Mouse (Mus musculus): Measurements from ENCODE around the gene Atraid. TPM values are rescaled to one million over a fixed set of nuclear protein-coding genes. Genes with fewer than 3 reads are reported as not detected.

Atraid gene
- polyA plus RNA-seq, 1 experiment = 22.3 TPM

GRCm38 (mm10) chr5:31083949-31084348 lies 35.8 kb downstream of the Atraid start:
- TF ChIP-seq GATA1 (IDR thresholded peaks at IDR 0.05; ENCODE audit: low read length) = no peak

GRCm38 (mm10) chr5:31086606-31087005 lies 38.5 kb downstream of the Atraid start:
- no peak for TF ChIP-seq GATA1 (IDR thresholded peaks at IDR 0.05; ENCODE audit: low read length)

DNA sequence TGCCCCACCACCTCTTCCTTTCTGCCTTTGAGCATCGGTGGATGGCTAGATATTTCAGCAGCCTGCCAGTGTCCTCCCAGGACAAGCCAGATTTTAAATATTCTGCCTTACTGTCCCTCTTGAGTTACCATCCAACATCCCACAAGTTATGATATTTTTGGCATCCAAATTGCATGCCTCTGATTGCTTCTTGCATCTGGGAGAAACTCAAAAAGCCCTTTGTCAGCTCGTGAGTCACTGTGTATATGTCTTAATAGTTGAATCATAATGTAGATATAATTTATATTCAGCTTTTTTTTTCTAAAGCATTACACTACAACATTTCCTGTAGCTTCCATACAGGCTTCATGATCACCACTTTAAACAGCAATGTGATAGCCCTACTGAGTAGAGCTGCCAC lies 39.0 kb downstream of the Atraid start:
- no peak for TF ChIP-seq GATA1 (IDR thresholded peaks at IDR 0.05; ENCODE audit: low read length)

DNA sequence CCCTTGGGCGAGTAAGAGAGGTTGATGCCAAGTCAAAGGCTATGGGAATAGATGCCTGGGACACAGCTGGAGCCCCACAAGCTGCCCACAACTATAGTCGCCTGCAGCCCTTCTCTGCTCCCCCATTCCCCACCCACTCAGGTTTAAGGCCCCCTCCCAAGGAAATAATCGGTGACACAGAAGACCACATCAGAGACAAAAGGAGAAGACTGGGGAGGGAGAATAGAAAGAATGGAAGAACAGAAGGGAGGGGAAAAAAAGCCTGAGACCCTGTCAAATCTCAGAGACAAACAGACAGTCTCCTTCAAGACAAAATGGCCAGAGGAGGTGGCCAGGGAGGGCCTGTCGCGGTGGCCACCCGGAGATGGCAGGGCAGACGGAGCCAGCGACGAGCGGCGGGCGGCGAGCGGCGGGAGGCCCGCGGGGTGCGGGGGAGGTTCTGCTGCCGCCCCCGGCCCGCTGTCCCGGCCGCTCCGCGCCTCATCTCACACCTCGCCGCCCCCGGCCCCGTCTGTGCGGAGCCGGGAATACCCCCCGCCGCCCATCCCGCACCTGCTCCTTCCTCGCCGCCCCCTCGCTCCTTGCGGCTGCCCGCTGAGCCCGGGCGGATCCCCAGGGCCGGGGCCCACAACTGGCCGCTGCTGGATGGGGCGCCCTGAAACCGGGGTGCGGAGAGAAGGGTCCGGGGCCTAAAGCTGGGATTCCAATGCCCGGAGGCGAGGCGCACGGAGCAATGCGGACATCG lies 44.3 kb downstream of the Atraid start:
- no peak for TF ChIP-seq GATA1 (IDR thresholded peaks at IDR 0.05; ENCODE audit: low read length)

- no peak for TF ChIP-seq GATA1 (IDR thresholded peaks at IDR 0.05; ENCODE audit: low read length)
Observed at GRCm38 (mm10) chr5:31093151-31094041, 45.3 kb downstream of the Atraid start.

DNA sequence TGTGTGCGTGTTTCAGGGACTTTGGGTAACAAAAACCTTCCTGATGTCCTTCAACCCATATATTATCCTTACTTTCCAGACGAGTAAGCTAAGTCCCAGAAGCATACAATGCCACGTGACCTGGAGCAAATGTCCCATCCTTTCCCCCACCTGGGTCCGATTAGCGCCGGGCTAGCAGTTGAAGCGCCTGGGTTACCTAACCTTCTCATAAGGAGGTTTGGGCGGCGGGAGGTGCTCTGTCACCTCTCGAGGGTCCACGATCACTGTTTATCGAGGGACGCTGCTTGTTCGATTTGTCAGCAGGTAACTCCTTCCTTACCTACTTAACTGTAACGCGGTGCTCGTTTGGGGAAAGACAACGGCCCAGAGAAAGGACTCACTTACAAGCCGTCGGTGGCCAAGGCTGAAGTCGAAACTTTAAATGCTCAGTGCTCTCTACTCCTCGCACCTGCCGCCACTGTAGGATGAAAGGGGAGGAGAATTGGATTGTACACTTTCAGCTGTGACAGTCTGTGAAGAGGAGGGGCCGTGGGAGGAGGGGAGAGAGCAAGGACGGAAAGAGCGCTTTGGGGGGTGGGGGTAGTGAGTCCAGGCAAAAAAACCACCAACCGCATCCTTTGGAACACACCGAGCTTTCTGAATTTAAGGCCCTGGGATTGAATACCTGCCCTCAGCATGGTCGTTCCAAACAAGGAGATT lies 46.1 kb downstream of the Atraid start:
- no peak for TF ChIP-seq GATA1 (IDR thresholded peaks at IDR 0.05; ENCODE audit: low read length)

- TF ChIP-seq GATA1 (IDR thresholded peaks at IDR 0.05; ENCODE audit: low read length) = no peak
Observed at GRCm38 (mm10) chr5:31094799-31095691, 46.9 kb downstream of the Atraid start.

- TF ChIP-seq GATA1 (IDR thresholded peaks at IDR 0.05; ENCODE audit: low read length) = no peak
Observed at GRCm38 (mm10) chr5:31095711-31096480, 47.8 kb downstream of the Atraid start.

Other genes with a start within 250 kb of the Atraid start
- not detected in 2 replicates for gene Mapre3, start 233.7 kb upstream of the Atraid start, polyA plus RNA-seq (2012)
- gene Tmem214, start 180.3 kb upstream of the Atraid start, polyA plus RNA-seq (2012) = 28.5 and 36.1 TPM in 2 replicates
- gene Agbl5, start 159.6 kb upstream of the Atraid start, polyA plus RNA-seq (2012) = 34.9 and 40.4 TPM in 2 replicates
- 72.2 and 79.8 TPM in 2 replicates for gene Ost4, start 140.5 kb upstream of the Atraid start, polyA plus RNA-seq (2012)
- gene Emilin1, start 134.9 kb upstream of the Atraid start, polyA plus RNA-seq (2012) = 1.3 and 1.7 TPM in 2 replicates
- gene Khk, start 126.9 kb upstream of the Atraid start, polyA plus RNA-seq (2012) = 38.7 and 67.1 TPM in 2 replicates
- not detected in 2 replicates for gene Cgref1, start 102.7 kb upstream of the Atraid start, polyA plus RNA-seq (2012)
- gene Preb, start 88.0 kb upstream of the Atraid start, polyA plus RNA-seq (2012) = 52.8 and 78.2 TPM in 2 replicates
- gene Tcf23, start 79.7 kb upstream of the Atraid start, polyA plus RNA-seq (2012) = not detected in 2 replicates
- 5.7 and 15.3 TPM in 2 replicates for gene Slc5a6, start 612 bp downstream of the Atraid start, polyA plus RNA-seq (2012)
- gene Cad, start 6.5 kb downstream of the Atraid start, polyA plus RNA-seq (2012) = 640 and 661 TPM in 2 replicates
- gene Dnajc5g, start 58.0 kb downstream of the Atraid start, polyA plus RNA-seq (2012) = not detected in 2 replicates
- gene Slc30a3, start 59.9 kb downstream of the Atraid start, polyA plus RNA-seq (2012) = not detected in 2 replicates
- not detected in 2 replicates for gene Trim54, start 68.4 kb downstream of the Atraid start, polyA plus RNA-seq (2012)
- not detected in 2 replicates for gene Ucn, start 90.5 kb downstream of the Atraid start, polyA plus RNA-seq (2012)
- 25.8 and 30.0 TPM in 2 replicates for gene Mpv17, start 105.9 kb downstream of the Atraid start, polyA plus RNA-seq (2012)
- gene Gm29609, start 131.6 kb downstream of the Atraid start, polyA plus RNA-seq (2012) = 0.95 and 12.6 TPM in 2 replicates
- gene Gtf3c2, start 131.8 kb downstream of the Atraid start, polyA plus RNA-seq (2012) = 68.0 and 86.7 TPM in 2 replicates
- 48.5 and 68.0 TPM in 2 replicates for gene Snx17, start 144.9 kb downstream of the Atraid start, polyA plus RNA-seq (2012)
- gene Eif2b4, start 145.1 kb downstream of the Atraid start, polyA plus RNA-seq (2012) = 235 and 311 TPM in 2 replicates
- gene Zfp513, start 154.0 kb downstream of the Atraid start, polyA plus RNA-seq (2012) = 24.4 and 32.0 TPM in 2 replicates
- gene Ppm1g, start 172.4 kb downstream of the Atraid start, polyA plus RNA-seq (2012) = 408 and 497 TPM in 2 replicates
- 14.4 and 18.7 TPM in 2 replicates for gene Nrbp1, start 192.6 kb downstream of the Atraid start, polyA plus RNA-seq (2012)
- gene Gm9970, start 192.9 kb downstream of the Atraid start, polyA plus RNA-seq (2012) = 0.16 and 0.54 TPM in 2 replicates
- gene Krtcap3, start 203.4 kb downstream of the Atraid start, polyA plus RNA-seq (2012) = 8.9 and 12.1 TPM in 2 replicates
- gene Ift172, start 242.8 kb downstream of the Atraid start, polyA plus RNA-seq (2012) = 24.8 and 33.1 TPM in 2 replicates
- gene Fndc4, start 247.8 kb downstream of the Atraid start, polyA plus RNA-seq (2012) = not detected in 2 replicates
- gene Gckr, start 249.1 kb downstream of the Atraid start, polyA plus RNA-seq (2012) = 0.03 and 0.08 TPM in 2 replicates

All from G1E-ER4 (cell line).